Mouse (Mus musculus) forebrain, embryonic 14.5 days (tissue): ENCODE results near the gene Stac3. TPM values are rescaled to one million over a fixed set of nuclear protein-coding genes. Genes with fewer than 3 reads are reported as not detected.

Experiments used
- ATAC-seq: fragments of 200-750 bp; cut with Nextera tagmentation; 2 replicates; pipeline ENCODE4 v1.8.0; 2017; ENCODE audit warnings: mild to moderate bottlenecking, moderate library complexity
- DNase-seq: peaks from one replicate; pipeline ENCODE4 v3.0.0-alpha.2; 2015; ENCODE audit warnings: low spot score
- H3K27ac ChIP-seq: fragments of 300-500 bp; sonication (generic); 2 replicates; pipeline ENCODE4 v1.5.1; 2014; ENCODE audit warnings: low read depth, mild to moderate bottlenecking, control low read depth, low read length, moderate library complexity
- H3K27me3 ChIP-seq: fragments of 300-500 bp; sonication (generic); replicated peaks from 2 replicates; pipeline ENCODE4 v1.6.1; 2014; ENCODE audit warnings: low read length, control low read depth, mixed read lengths; ENCODE audit not compliant: control insufficient read depth, insufficient read depth
- H3K36me3 ChIP-seq: fragments of 300-500 bp; sonication (generic); 2 replicates; pipeline ENCODE4 v1.6.1; 2014; ENCODE audit warnings: low read length, control low read depth; ENCODE audit not compliant: control insufficient read depth, insufficient read depth
- H3K4me1 ChIP-seq: fragments of 300-500 bp; sonication (generic); 2 replicates; pipeline ENCODE4 v1.6.1; 2014; ENCODE audit warnings: antibody characterized with exemption, low read length, control low read depth; ENCODE audit not compliant: control insufficient read depth, insufficient read depth
- H3K4me2 ChIP-seq: fragments of 300-500 bp; sonication (generic); 2 replicates; pipeline ENCODE4 v1.6.1; 2014; ENCODE audit warnings: mild to moderate bottlenecking, control low read depth, low read length
- H3K4me3 ChIP-seq: fragments of 300-500 bp; sonication (generic); 2 replicates; pipeline ENCODE4 v1.5.1; 2014; ENCODE audit warnings: low read depth, low read length, control low read depth
- H3K9ac ChIP-seq: fragments of 300-500 bp; sonication (generic); 2 replicates; pipeline ENCODE4 v1.6.1; 2014; ENCODE audit warnings: mild to moderate bottlenecking, low read length, control low read depth, moderate library complexity
- H3K9me3 ChIP-seq: fragments of 300-500 bp; sonication (generic); replicated peaks from 2 replicates; pipeline ENCODE4 v1.6.1; 2016; ENCODE audit warnings: low read length, control low read depth, mixed read lengths; ENCODE audit not compliant: control insufficient read depth
- WGBS: fragments of 180-500 bp; shearing (Covaris S2); extraction: QIAGEN DNeasy Blood & Tissue Kit; methylation state at CpG from one replicate; pipeline ENCODE4 v1.1.7; 2014; 5-methylcytosine and 5-hydroxymethylcytosine counted together
- polyA plus RNA-seq: library from polyadenylated mRNA; unstranded; fragments of >200 nt; fragmentation: Nextera tagmentation; extraction: Ambion mirVana; gene quantifications from 2 replicates; pipeline ENCODE4 v1.2.1, GENCODE M21; 2014

The Stac3 gene
- polyA plus RNA-seq, 1 experiment from 2014 or later: 0.41 TPM

DNA sequence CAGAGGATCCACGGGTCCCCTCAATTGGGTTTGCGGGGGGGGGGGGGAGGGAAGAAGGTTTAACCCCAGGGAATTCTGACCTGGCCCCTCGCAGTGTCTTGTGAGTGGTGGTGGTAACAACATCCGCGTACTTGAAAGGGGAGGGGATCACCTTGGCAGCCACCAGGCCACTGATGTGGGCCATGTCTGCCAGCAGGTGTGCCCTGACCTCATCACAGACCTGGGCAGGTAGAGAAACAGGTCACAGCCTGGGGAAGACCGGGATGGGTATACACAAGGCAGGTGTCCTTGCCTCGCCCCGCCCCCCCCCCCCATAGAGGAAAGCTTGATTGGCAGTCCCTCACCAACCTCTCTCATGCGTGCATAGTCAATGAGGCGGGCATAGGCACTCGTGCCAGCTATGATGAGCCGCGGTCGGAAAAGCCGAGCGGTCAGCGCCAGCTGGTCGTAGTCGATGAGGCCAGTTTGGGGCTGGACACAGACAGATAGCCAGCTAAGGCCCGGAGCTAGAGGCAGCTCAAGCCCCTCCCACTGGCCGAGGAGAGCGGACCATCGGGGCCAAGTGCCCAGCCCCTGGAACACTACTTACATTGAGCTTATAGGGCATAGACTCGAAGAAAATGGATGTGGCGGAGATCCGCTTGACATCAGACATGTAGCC is 17.7 kb downstream of the Stac3 start:
- H3K9me3 ChIP-seq: no peaks in the 10 kb centered on the region
- H3K4me2 ChIP-seq: no peak overlapping the region
- peaks cover 25% of the 10 kb centered on the region for H3K36me3 ChIP-seq
- ATAC-seq (no peak), DNase-seq (no peak)
- H3K4me3 ChIP-seq: no peak overlapping the region
- peaks cover 24% of the 10 kb centered on the region for H3K4me1 ChIP-seq
- H3K9ac ChIP-seq: no peak overlapping the region
- no peak overlapping the region for H3K27ac ChIP-seq
- H3K27me3 ChIP-seq: peaks cover 15% of the 10 kb centered on the region
- 93% methylated on average over 26 of the region's 26 CpGs for WGBS

DNA sequence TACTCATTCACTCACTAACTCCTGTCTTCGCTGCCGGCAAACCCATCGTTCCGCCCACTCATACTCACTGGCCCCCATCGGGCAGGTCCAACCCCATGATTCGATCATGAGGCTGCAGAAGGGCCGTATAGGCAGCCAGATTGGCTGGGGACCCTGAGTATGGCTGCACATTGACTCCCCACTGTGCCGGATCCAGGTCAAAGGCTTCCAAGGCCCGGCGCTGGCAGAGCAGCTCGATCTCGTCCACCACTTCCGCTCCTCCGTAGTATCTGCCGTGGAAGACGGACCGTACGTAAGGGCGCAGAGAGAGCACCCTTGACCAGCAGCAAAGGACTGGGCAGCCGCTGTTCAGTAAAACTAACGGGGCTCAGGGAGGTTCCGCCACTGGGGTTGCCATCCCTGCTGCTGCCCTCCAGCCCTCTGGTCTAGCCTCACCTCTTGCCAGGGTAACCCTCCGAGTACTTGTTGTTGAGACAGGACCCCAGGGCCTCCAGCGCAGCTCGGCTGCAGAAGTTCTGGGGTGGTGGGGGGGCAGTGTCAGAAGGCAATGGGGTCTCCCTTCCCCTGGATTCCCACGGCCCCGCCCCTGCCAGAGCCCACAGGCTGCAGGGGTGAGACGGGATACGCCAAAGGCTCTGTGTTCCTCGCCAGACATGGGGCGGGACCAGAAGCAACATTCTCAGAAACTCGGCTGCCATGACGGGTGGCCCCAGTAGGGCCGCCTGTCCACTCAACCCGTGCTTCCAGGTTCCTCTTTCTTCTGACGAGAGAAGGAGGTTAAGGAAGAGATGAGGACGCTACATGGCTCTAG is 18.6 kb downstream of the Stac3 start:
- peaks cover 24% of the 10 kb centered on the region for H3K4me1 ChIP-seq
- no peaks in the 10 kb centered on the region for H3K9me3 ChIP-seq
- peaks cover 12% of the 10 kb centered on the region for H3K27me3 ChIP-seq
- no peak overlapping the region for H3K27ac ChIP-seq
- peaks cover 25% of the 10 kb centered on the region for H3K36me3 ChIP-seq
- H3K4me3 ChIP-seq: no peak overlapping the region
- no peak for ATAC-seq
- H3K4me2 ChIP-seq: no peak overlapping the region
- DNase-seq: no peak
- H3K9ac ChIP-seq: no peak overlapping the region
- WGBS: 95% methylated on average over 37 of the region's 37 CpGs

DNA sequence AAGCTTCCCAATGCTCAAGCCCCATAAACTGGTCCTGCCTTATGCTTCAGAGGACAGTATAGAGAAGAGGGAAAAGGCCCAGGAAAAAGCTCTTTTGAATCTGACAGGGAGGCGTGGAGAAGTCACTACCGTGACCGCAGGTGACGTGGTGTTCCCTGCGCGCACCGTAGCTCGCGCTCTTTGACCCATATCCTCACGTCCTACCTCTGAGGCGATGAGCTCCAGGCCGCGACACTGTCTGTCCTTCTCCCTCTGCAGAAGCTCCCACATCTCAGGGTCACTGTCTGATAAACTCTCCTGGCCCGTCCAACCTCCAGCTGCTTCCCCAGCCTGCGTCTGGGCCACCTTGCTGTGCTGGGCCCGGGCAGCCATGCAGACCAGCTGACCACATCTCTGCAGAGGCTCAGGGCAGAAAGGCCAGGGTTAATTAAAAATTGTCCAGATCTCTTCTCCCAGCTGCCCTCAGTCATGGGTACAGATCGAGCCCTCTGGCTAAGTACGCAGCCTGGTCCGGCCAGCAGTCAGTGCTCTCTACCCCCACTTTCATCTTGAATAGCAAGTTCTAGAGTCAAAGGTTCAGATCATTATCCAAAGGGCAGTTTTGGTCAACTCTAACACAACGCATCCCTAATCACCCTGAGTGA is 19.4 kb downstream of the Stac3 start:
- Histone ChIP-seq H3K4me2 (peak overlapping the region; percentile 90), H3K27me3 (peaks cover 17% of the 10 kb centered on the region), H3K4me3 (no peak overlapping the region), H3K9ac (peak overlapping the region; percentile 63), H3K4me1 (peaks cover 28% of the 10 kb centered on the region), H3K36me3 (peaks cover 25% of the 10 kb centered on the region), H3K27ac (no peak overlapping the region), H3K9me3 (no peaks in the 10 kb centered on the region)
- DNase-seq: no peak
- WGBS: 91% methylated on average over 20 of the region's 20 CpGs
- ATAC-seq: no peak

DNA sequence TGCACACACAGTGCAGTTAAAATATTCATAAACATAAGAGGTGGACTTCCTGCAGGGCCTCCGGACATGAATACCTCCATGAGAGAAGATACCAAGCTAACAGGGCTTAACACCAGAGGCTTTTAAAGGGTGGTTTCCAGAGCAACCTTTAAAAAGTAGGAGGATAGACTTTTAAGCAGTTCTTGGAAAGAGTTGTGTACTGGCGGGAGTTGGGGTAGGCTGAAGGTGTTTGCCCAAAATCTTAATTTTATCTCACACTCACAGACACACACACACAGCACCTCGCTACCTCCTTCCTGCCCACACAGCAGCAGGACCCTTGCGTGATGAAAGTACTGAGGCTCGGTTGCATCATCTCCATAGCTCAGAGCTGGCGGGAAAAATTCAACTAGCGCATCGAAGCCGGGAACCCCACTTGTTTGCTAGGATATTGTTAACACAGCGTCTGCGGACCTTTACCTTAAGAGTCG is 20.2 kb downstream of the Stac3 start:
- 11% methylated on average over 12 of the region's 12 CpGs for WGBS
- DNase-seq: no peak
- peaks cover 25% of the 10 kb centered on the region for H3K27me3 ChIP-seq
- H3K9ac ChIP-seq: peak overlapping the region; percentile 63
- no peaks in the 10 kb centered on the region for H3K9me3 ChIP-seq
- H3K4me1 ChIP-seq: peaks cover 31% of the 10 kb centered on the region
- 0 out of 2 replicates have a peak overlapping the region, but pooled peaks have one; percentile 10 for H3K27ac ChIP-seq
- H3K4me2 ChIP-seq: peak overlapping the region; percentile 90
- peak overlapping the region; percentile 49 for H3K4me3 ChIP-seq
- no peak; the same call in 1 of the 2 replicates for ATAC-seq
- H3K36me3 ChIP-seq: peaks cover 25% of the 10 kb centered on the region

DNA sequence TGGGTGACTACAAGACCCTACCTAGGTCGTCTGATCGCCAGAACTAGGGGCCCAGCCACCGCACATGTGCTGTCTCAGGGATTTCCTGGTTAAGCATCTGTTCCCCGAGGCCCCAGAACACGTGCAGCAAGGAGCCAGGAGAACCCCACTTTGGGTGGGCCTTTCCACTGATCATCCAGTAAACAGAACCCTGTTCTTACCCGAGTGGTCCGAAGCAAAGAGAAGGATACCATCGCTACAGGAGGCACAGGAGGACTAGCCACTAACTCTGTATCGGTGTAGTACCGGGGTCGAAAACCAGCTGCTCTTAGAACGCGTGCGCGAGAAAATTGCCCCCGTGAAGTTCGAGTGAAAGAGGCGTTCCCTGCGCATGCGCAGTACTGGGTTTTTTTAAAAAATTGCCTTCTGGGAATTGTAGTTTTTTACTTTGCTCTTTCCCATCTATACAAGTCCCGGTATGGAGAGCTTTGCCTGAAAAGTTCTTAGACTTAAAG is 20.6 kb downstream of the Stac3 start, which contains the start of gene Shmt2:
Gene Shmt2 (minus strand): TSS at position 357 of the 494 bp plus-strand sequence.
- peaks cover 31% of the 10 kb centered on the region for H3K4me1 ChIP-seq
- ATAC-seq (peak; percentile 76), DNase-seq (peak; percentile 98)
- 0 out of 2 replicates have a peak within 1 kb of the TSS, but pooled peaks have one; percentile 10 for H3K27ac ChIP-seq
- H3K36me3 ChIP-seq: peaks cover 25% of the 10 kb centered on the region
- H3K4me3 ChIP-seq: peak within 1 kb of the TSS; percentile 49
- peaks cover 29% of the 10 kb centered on the region for H3K27me3 ChIP-seq
- H3K4me2 ChIP-seq: peak within 1 kb of the TSS; percentile 90
- under 1% methylated on average over 21 of the region's 21 CpGs for WGBS
- no peaks in the 10 kb centered on the region for H3K9me3 ChIP-seq
- peak within 1 kb of the TSS; percentile 63 for H3K9ac ChIP-seq

DNA sequence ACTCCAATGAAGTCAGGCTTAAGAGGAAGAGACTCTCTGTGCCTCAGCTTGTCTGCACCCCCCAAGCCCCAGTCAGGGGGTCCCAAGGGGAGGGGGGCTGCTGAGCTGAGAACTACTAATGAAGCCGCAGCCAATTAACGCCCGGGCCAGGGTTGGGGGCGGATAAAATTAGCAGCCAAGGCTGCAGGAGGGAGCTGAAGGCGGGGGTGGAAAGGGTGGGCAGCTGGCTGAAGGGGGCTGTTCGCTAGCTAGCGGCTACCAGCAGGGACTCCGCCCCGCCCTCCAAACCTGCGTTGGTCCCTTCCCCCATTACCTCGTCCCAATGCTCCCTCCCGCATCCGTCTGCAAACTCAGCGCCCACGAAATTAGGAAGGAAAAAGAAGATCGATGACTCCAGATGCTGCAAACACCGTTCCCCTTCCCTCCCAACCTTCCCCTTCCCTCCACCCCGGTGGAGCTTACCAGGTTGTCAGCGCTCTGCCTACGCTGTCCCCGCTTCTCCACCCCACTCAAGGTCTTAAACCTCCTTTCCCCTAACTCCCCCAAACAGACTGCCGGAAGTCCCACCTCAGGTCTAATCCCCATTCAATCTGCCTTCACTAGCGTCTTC is 23.3 kb downstream of the Stac3 start:
- Histone ChIP-seq H3K36me3 (peaks cover 4% of the 10 kb centered on the region; the same call in 1 of the 2 replicates), H3K4me2 (peak overlapping the region; percentile 14; the same call in 1 of the 2 replicates), H3K27ac (0 out of 2 replicates have a peak overlapping the region, but pooled peaks have one; percentile 11), H3K4me1 (peaks cover 41% of the 10 kb centered on the region), H3K4me3 (no peak overlapping the region), H3K9me3 (no peaks in the 10 kb centered on the region), H3K27me3 (peaks cover 51% of the 10 kb centered on the region), H3K9ac (peak overlapping the region; percentile 13; the same call in 1 of the 2 replicates)
- peak; percentile 64 for DNase-seq
- ATAC-seq: peak; percentile 8; the same call in 1 of the 2 replicates
- 3% methylated on average over 23 of the region's 23 CpGs for WGBS

DNA sequence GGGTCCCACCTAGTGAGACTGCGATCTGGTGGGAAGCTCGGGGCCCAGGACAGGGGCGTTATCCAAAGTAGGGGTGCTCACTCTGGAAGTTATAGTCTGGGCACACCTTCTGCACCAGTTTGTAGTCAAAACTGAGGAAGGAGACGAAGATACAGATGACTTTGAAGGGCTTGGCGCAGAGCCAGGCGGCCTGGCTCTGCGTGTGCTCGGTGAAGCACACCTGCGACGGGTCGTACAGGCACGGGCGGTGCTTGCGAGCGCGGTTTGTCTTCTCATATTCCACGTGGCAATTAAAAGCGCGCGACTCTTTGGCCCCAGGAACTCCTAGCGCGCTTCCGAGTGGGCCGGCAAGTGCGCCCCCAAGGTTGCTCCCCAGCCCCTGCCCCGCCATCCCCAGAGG is 24.6 kb downstream of the Stac3 start:
- Histone ChIP-seq H3K36me3 (no peaks in the 10 kb centered on the region), H3K27me3 (peaks cover 63% of the 10 kb centered on the region), H3K4me3 (peak overlapping the region; percentile 10), H3K27ac (0 out of 2 replicates have a peak overlapping the region, but pooled peaks have one; percentile 5), H3K4me1 (peaks cover 52% of the 10 kb centered on the region), H3K9me3 (no peaks in the 10 kb centered on the region), H3K4me2 (peak overlapping the region; percentile 38), H3K9ac (peak overlapping the region; percentile 17; the same call in 1 of the 2 replicates)
- WGBS: 2% methylated on average over 26 of the region's 26 CpGs
- DNase-seq (no peak), ATAC-seq (no peak)

DNA sequence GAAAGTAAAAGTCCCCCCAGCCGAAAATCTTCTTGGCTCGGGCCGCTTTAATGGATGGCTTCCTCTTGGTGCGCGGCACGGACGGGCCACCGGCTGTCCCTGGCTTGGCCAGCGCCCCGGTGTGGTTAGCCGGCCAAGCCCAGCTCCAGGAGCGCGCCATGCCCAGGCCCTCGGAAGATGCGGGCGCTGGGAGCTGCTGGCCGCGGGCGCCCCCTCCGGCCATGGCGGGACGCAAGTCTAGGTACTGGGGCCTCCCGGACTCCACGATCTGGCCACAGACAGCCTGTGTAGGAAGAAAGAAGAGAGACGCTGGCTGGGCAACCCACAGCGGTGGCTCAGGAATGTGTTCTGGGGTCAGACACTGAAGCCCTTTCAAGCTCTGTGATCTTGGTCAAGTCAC is 25.2 kb downstream of the Stac3 start:
- H3K4me3 ChIP-seq: peak overlapping the region; percentile 10
- H3K36me3 ChIP-seq: no peaks in the 10 kb centered on the region
- DNase-seq: no peak
- no peak for ATAC-seq
- H3K9me3 ChIP-seq: no peaks in the 10 kb centered on the region
- H3K9ac ChIP-seq: peak overlapping the region; percentile 17; the same call in 1 of the 2 replicates
- under 1% methylated on average over 26 of the region's 26 CpGs for WGBS
- H3K27ac ChIP-seq: peak overlapping the region; percentile 9; the same call in 1 of the 2 replicates
- peaks cover 69% of the 10 kb centered on the region for H3K27me3 ChIP-seq
- H3K4me2 ChIP-seq: peak overlapping the region; percentile 38
- H3K4me1 ChIP-seq: peaks cover 51% of the 10 kb centered on the region
